Mouse (Mus musculus) kidney, adult 11 months (tissue): ENCODE measurements at regions not wholly inside any gene's neighbourhood (a gene's known extent, or its start where the extent isn't known, plus 50 kb on each side); places are given as distances from the start of the nearest gene placed in this dataset.

Source experiments
- DNase-seq: peaks from one replicate; pipeline ENCODE4 v3.0.0; 2022

GRCm38 (mm10) chr2:116980692-116981091 is 102.2 kb downstream of the Tmco5 start:
- DNase-seq, result no peak

GRCm38 (mm10) chr2:116983351-116983750 is 104.9 kb downstream of the Tmco5 start:
- DNase-seq, result no peak

GRCm38 (mm10) chr2:116983821-116984351 is 105.4 kb downstream of the Tmco5 start:
- DNase-seq, result no peak

- DNase-seq, result no peak
These were observed 106.1 kb downstream of the Tmco5 start for GRCm38 (mm10) chr2:116984597-116984996.

- no peak for DNase-seq
These were observed 107.1 kb downstream of the Tmco5 start for GRCm38 (mm10) chr2:116985549-116985948.

- no peak for DNase-seq
These were observed 110.6 kb downstream of the Tmco5 start for GRCm38 (mm10) chr2:116988953-116989674.

GRCm38 (mm10) chr2:116990106-116990505 is 111.6 kb downstream of the Tmco5 start:
- DNase-seq, result no peak

GRCm38 (mm10) chr2:116991561-116992042 is 113.1 kb downstream of the Tmco5 start:
- DNase-seq, result no peak

GRCm38 (mm10) chr2:116993724-116994123 is 115.2 kb downstream of the Tmco5 start:
- DNase-seq, result no peak

GRCm38 (mm10) chr2:116996302-116996701 is 117.8 kb downstream of the Tmco5 start:
- DNase-seq, result no peak

GRCm38 (mm10) chr2:116998822-116999221 is 120.3 kb downstream of the Tmco5 start:
- no peak for DNase-seq

GRCm38 (mm10) chr2:116999592-116999991 is 121.1 kb downstream of the Tmco5 start:
- no peak for DNase-seq

GRCm38 (mm10) chr2:117003976-117004375 is 117.2 kb upstream of the Spred1 start:
- DNase-seq, result no peak

- no peak for DNase-seq
These were observed 114.3 kb upstream of the Spred1 start for GRCm38 (mm10) chr2:117006846-117007245.

GRCm38 (mm10) chr2:117008922-117009321 is 112.3 kb upstream of the Spred1 start:
- no peak for DNase-seq

GRCm38 (mm10) chr2:117010001-117010400 is 111.2 kb upstream of the Spred1 start:
- DNase-seq, result no peak

- DNase-seq, result no peak
These were observed 110.2 kb upstream of the Spred1 start for GRCm38 (mm10) chr2:117010942-117011341.

GRCm38 (mm10) chr2:117017921-117018651 is 103.1 kb upstream of the Spred1 start:
- DNase-seq, result peak; percentile 61

GRCm38 (mm10) chr2:117018917-117019538 is 102.1 kb upstream of the Spred1 start:
- DNase-seq, result peak; percentile 76

- DNase-seq, result no peak
These were observed 101.6 kb upstream of the Spred1 start for GRCm38 (mm10) chr2:117019552-117019951.

- no peak for DNase-seq
These were observed 99.4 kb upstream of the Spred1 start for GRCm38 (mm10) chr2:117021787-117022186.

- no peak for DNase-seq
These were observed 97.7 kb upstream of the Spred1 start for GRCm38 (mm10) chr2:117023436-117023835.

GRCm38 (mm10) chr2:117027071-117027470 is 94.1 kb upstream of the Spred1 start:
- no peak for DNase-seq
